Mouse (Mus musculus): ENCODE results near the gene Ifi205.

GRCm38 (mm10) chr1:174048893-174049292 lies 17.3 kb upstream of the Ifi205 start, which contains the start of gene Olfr432:
- TF ChIP-seq CTCF (IDR thresholded peaks at IDR 0.05; ENCODE audit: borderline replicate concordance, insufficient read depth, low read length) (no peak), POLR2A (IDR thresholded peaks at IDR 0.05; ENCODE audit: low read depth, low read length) (no peak)

Data from embryonic fibroblast, embryonic 13.5 days (primary cell).